Mouse (Mus musculus) testis, adult 2 months (tissue): ENCODE results near the gene Noc3l. TPM values are rescaled to one million over a fixed set of nuclear protein-coding genes. Genes with fewer than 3 reads are reported as not detected.
A peak's percentile ranks its signal among the peaks of the same experiment; 100 is the strongest.

ENCODE experiments used
- H3K27ac ChIP-seq: fragments of 200-500 bp; 2 replicates; pipeline ENCODE4 v1.5.1; 2012; ENCODE audit warnings: low read depth, low read length; ENCODE audit not compliant: control insufficient read depth, insufficient read depth
- H3K27me3 ChIP-seq: fragments of 200-500 bp; 2 replicates; pipeline ENCODE4 v1.6.1; 2012; ENCODE audit warnings: mild to moderate bottlenecking, low read length, moderate library complexity; ENCODE audit not compliant: control insufficient read depth, insufficient read depth
- H3K36me3 ChIP-seq: fragments of 200-500 bp; 2 replicates; pipeline ENCODE4 v1.6.1; 2012; ENCODE audit warnings: mild to moderate bottlenecking, low read length; ENCODE audit not compliant: control insufficient read depth, insufficient read depth
- H3K4me1 ChIP-seq: fragments of 200-500 bp; 2 replicates; pipeline ENCODE4 v1.6.1; 2012; ENCODE audit warnings: low read length; ENCODE audit not compliant: control insufficient read depth, insufficient read depth
- H3K4me3 ChIP-seq: fragments of 200-500 bp; 2 replicates; pipeline ENCODE4 v1.5.1; 2012; ENCODE audit warnings: low read depth, mild to moderate bottlenecking, low read length, moderate library complexity, mixed read lengths; ENCODE audit not compliant: control insufficient read depth
- CTCF ChIP-seq: fragments of 200-500 bp; IDR thresholded peaks from 2 replicates; pipeline ENCODE4 v1.5.1; 2012; ENCODE audit warnings: low read depth, mild to moderate bottlenecking, inconsistent platforms, low read length, moderate library complexity; ENCODE audit not compliant: control insufficient read depth, insufficient read depth, insufficient replicate concordance
- POLR2A ChIP-seq: fragments of 200-500 bp; IDR thresholded peaks from 2 replicates; pipeline ENCODE4 v1.6.1; 2012; ENCODE audit warnings: low read depth, mild to moderate bottlenecking, inconsistent platforms, low read length, moderate library complexity; ENCODE audit not compliant: control insufficient read depth
- polyA plus RNA-seq: library from polyadenylated mRNA; depleted of rRNA; stranded (reverse); fragments of >200 nt; gene quantifications from 2 replicates; pipeline ENCODE4 v1.2.3, GENCODE M21; 2012

The Noc3l gene
- polyA plus RNA-seq, 1 experiment, result 3.4 TPM

DNA sequence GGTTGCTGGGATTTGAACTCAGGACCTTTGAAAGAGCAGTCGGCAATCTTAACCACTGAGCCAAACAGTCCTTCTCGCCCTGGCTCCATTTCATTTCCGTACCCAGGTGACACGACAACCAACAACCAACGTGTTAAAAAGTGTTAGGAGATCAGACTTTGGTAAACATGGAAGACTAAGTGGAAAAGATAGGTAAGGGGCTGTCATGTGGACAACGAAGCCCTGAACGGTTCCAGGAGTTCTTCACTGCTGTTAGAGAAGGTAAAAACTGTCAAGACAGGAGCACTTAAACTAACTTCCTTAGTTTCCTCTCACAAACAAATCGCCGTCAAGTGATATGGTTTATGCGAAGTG, 17.0 kb upstream of the Noc3l start:
- Histone ChIP-seq H3K36me3 (no peaks in the 10 kb centered on the region), H3K27me3 (no peaks in the 10 kb centered on the region), H3K4me3 (peak overlapping the region; percentile 90), H3K4me1 (peaks cover 4% of the 10 kb centered on the region; the same call in 1 of the 2 replicates), H3K27ac (peak overlapping the region; percentile 85)
- TF ChIP-seq CTCF, result no peak
- no peak for TF ChIP-seq POLR2A

DNA sequence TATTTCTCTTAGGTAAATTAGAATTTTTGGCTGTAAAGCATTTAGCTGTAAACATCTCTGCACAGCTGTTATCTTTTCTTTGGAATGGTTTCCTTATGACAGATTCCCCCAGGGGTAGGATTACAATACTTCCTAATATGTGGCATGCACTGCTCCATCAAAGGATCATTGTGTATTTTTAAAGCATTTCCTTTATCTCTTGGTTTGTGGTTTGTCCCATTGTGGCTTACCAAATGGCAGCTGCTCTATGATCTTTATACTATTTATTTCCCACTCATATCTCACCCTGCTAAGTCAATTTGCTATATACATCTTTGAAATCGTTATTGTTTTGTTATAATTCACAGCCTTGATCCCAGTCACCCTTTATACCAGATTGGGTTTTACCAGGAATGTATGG, 14.2 kb upstream of the Noc3l start:
- Histone ChIP-seq H3K27ac (no peak overlapping the region), H3K4me1 (peaks cover 2% of the 10 kb centered on the region; the same call in 1 of the 2 replicates), H3K27me3 (no peaks in the 10 kb centered on the region), H3K4me3 (no peak overlapping the region), H3K36me3 (no peaks in the 10 kb centered on the region)
- no peak for TF ChIP-seq POLR2A
- no peak for TF ChIP-seq CTCF

DNA sequence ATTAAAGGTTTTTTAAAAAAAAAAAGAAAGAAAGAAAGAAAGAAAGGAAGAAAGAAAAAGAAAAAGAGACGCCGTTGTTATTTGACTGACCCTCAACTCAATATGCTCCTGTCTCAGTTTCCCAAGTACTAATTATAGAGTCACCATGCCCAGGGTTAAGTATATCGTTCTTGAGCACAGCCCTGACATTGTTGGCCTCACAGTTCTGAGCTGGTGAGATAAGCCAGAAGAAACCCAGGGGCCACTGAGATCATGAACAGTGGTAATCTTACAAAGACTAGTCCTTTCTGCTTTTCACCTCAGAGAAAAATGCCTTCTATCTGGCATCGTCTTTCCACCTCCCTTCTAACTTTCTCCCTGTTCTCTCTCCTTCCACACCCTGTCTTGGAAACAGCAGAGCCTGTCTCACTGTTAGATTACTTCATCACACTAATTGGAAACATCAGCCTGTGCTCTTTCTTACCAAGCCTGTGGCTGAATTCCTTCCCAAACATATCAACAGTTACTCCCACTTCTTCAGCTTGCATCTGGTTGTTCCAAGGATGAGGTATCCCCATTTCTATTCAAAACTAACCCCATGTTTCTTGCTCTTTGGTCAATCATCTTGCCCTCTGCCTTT, 1.3 kb upstream of the Noc3l start:
- no peak for TF ChIP-seq POLR2A
- TF ChIP-seq CTCF, result no peak
- H3K4me3 ChIP-seq, result no peak overlapping the region
- no peak overlapping the region for H3K27ac ChIP-seq
- H3K27me3 ChIP-seq, result no peaks in the 10 kb centered on the region
- H3K36me3 ChIP-seq, result no peaks in the 10 kb centered on the region
- peaks cover 2% of the 10 kb centered on the region; the same call in 1 of the 2 replicates for H3K4me1 ChIP-seq

DNA sequence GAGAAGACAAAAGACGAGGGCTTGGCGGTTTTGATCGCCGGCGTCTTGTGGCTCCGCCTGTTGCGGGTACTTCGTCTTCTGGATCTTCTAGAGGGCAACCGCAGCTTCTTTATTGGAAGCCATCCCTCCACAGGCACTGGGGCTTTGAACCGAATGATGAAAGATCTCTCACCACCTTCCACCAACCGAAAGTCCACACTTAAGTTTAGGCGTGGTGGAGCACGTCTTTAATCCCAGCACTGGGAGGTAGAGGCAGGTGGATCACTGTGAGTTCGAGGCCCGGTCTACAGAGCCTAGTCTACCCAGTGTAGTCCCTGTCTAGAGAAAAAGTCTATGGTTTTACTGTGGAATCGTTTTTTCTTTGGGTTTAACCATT, 378 bp upstream of the Noc3l start:
- Histone ChIP-seq H3K4me3 (peak overlapping the region; percentile 98), H3K27ac (peak overlapping the region; percentile 67), H3K27me3 (no peaks in the 10 kb centered on the region), H3K4me1 (peaks cover 2% of the 10 kb centered on the region; the same call in 1 of the 2 replicates), H3K36me3 (no peaks in the 10 kb centered on the region; the same call in 1 of the 2 replicates)
- TF ChIP-seq CTCF (no peak; the same call in 1 of the 2 replicates), POLR2A (no peak)

DNA sequence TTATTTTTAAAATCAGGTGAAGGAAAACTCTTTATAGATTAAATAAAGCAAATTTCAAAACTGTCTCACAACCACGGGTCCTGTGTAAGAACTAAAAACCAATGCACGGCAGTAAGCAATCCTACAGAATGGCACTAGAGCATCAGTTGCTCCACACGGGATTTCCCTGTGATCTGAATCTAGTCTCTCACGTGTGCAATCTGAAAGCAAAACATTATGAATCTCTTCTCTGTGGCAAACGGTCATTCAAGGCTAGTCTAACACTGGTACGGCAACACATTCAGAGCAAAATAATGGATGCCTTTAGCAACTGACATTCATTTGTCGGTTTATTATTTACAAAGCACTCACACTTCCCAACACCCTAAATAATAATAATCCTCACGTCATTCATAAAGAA, 846 bp downstream of the Noc3l start:
- Histone ChIP-seq H3K27ac (no peak overlapping the region), H3K27me3 (no peaks in the 10 kb centered on the region), H3K4me3 (peak overlapping the region; percentile 98; the same call in 1 of the 2 replicates), H3K4me1 (peaks cover 2% of the 10 kb centered on the region; the same call in 1 of the 2 replicates), H3K36me3 (peaks cover 2% of the 10 kb centered on the region; the same call in 1 of the 2 replicates)
- TF ChIP-seq CTCF (no peak), POLR2A (no peak)

DNA sequence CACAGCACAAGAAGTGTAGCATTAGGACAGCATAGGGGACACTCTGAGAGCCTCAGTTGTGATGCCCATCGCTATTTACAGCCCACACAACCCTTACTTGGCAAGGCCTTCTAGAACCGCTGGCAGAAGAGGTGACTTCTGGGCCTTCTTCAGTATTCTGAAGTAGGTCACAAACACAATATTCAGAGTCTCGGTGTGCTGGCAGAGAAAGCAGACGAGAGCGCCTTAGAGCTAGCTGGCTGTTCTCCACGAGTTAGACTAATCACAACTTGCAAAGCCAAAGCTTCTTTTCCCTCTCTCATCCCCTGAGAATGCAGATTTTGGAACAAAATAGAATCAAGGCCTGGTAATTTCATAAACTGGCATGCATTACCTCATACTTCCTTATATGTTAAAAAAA, 20.2 kb downstream of the Noc3l start:
- Histone ChIP-seq H3K4me3 (no peak overlapping the region), H3K27me3 (no peaks in the 10 kb centered on the region), H3K27ac (no peak overlapping the region), H3K36me3 (peaks cover 1% of the 10 kb centered on the region), H3K4me1 (no peaks in the 10 kb centered on the region)
- no peak for TF ChIP-seq POLR2A
- no peak for TF ChIP-seq CTCF

DNA sequence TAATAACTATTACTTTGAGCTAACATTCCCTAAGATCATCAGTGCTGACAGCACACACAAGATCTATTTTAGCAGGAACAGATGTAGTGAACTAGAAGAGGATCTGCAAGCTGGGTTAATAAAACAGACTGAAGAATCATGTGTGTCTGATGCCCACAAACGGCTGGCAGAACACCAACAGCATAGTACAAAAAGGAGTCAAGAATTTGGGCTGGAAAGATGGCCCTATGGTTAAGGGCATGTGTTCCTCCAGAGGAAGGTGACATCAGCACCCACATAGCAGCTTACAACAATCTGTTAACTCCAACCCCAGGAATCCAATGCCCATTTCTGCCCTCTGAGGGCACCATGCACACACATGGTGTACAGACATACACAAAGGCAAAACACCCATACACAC, 20.7 kb downstream of the Noc3l start:
- no peak overlapping the region for H3K27ac ChIP-seq
- no peaks in the 10 kb centered on the region for H3K4me1 ChIP-seq
- no peak overlapping the region for H3K4me3 ChIP-seq
- H3K36me3 ChIP-seq, result peaks cover 1% of the 10 kb centered on the region
- TF ChIP-seq POLR2A (no peak), CTCF (no peak)
- H3K27me3 ChIP-seq, result no peaks in the 10 kb centered on the region

DNA sequence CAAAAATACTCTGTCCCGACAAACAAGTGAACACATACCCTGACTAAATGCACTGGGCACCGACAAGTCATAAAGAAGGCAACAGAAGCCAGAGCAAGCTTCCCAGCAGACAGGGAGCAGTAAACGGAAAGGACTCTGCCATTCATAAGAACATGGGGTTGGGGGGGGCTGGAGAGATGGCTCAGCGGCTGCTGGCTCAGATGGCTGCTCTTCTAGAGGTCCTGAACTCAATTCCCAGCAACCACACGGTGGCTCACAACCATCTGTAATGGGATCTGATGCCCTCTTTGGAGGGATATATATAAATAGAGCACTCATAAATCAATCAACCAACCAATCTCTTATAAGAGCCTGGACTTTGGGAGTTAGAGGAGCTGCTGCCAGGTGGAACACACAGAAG, 22.5 kb downstream of the Noc3l start:
- Histone ChIP-seq H3K27ac (no peak overlapping the region), H3K36me3 (peaks cover 1% of the 10 kb centered on the region), H3K27me3 (no peaks in the 10 kb centered on the region), H3K4me1 (no peaks in the 10 kb centered on the region), H3K4me3 (no peak overlapping the region)
- TF ChIP-seq POLR2A, result no peak
